Mouse (Mus musculus) R1 (cell line): ENCODE data around the gene Fam19a5.

Experiments
- DNase-seq: peaks from one replicate; pipeline ENCODE4 v3.0.0-alpha.2; 2018; ENCODE audit warnings: low read depth, low spot score

Gene Fam19a5

DNA sequence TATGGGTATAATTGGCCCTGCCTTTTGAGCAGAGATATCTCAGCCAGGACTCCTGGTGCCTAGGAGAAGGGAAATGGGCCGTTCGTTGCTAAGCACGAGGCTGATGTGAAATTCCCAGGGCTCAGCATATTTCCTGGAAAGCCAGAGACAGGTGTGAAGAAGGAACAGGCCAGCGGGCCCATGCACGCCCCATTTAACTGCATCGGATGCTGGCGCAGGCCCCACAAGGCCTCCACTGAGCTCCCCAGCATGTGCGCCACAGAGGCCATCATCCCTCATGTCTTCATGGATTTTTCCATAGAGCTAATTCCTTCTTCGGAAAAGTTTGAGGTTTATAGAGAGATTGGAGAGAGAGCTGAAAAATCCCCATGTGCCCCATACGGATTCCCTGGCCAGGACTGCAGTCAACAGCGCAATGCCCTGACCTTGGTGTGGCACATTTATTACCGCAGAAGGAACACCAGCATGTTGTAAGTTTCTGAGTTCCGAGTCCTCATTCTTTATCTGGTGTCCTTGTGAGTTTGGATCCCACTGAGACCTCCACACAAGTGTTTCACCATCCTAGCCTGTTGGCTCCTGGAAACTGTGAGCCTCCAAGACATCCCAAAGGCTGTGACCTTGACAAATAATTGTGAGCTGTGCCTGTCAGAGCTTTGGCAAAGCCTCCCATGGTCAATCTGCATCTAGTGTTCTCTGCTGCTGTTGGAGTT, 122.1 kb downstream of the Fam19a5 start:
- no peak for DNase-seq

DNA sequence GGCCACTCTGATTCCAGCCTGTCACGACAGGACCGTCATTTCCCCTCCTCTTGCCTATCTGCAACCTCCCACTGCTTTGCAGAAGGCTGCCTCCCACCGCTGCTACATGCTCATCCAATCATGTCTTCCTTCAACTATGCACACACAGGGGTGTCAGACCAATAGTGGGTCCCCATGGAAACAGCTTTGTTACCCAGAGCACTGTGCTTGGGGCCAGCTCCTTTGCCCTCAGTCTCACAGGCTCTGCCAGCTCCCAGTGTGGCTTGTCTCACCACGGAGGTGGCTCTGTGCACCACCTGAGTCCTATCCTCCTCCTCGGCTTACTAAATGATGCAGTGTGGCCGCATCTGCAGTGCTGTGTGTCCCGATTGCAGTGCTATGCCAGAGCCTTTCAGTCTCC, 123.3 kb downstream of the Fam19a5 start:
- DNase-seq: no peak

DNA sequence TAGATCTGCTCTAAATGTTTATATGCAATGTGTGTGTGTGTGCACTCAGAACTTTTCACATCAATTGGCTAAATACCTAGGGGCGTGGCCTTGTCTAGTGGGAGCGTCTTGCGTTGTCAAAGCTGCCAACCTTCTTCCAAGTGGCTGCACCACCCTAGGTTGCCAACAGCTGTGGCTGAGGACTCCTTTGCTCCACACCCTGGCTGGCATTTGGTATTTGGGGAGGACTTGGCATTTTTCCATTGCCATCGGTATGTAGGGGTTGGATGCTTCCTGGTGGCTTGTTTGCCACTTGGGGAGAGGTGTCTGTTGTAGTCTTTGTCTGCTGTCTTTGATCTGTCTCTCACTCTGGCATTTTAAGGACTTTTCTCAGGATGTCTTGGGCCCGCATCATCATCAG, 124.0 kb downstream of the Fam19a5 start:
- no peak for DNase-seq

DNA sequence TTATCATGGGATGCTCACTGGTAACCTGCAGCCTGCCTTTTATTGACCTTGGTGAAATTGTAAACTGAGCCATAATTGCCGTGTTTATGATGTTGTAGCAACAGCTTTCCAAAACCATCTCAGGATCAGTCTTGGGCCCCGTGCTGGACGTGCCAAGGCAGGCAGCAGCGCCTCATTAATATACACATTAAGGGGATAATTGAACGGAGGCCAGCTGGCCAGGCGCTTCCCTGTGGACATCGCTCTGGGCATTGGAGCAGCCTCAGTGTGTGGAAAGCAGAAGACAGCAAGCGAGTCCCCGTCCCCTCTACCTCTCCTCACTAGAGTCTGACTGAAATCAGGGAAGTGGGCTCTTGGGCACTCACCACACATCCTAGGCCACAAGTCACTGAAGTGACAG, 127.8 kb downstream of the Fam19a5 start:
- DNase-seq: no peak

- no peak for DNase-seq
Measured at GRCm38 (mm10) chr15:87678711-87679110, 134.6 kb downstream of the Fam19a5 start.

GRCm38 (mm10) chr15:87682410-87682809, 138.3 kb downstream of the Fam19a5 start:
- no peak for DNase-seq

GRCm38 (mm10) chr15:87686415-87687040, 142.4 kb downstream of the Fam19a5 start:
- DNase-seq: no peak

DNA sequence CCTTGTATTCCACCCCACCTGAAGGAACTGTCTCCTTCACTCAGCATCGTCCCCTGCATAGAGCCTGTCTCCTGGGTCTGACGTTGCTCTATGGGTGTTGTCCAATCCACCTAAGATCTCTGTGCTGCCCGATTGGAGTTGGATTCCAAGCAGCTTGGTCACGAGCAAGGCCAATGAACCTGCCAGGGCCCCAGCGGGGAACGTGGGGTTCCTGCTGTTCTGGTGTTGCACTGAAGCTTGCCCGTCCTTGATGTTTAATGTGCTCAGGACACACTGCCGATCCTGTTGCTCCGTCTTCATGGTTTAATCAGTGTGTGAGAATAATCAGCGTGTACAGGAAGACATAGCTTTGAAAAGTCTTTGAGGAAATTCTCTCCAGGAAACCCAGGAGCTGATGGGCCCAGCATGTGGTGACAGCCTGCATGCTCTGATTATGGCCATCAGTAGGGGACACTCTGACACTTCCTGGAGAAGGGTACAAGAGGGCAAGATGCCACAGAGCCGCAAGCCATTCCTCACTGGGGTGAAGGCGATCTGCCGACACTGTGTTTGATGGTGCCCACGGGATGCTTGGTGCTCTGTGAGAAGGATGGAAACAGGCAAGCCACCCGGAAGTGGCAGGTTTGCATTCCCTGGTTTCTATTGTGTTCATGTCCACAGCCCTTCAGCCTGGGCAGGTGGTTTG, 147.3 kb downstream of the Fam19a5 start:
- DNase-seq: no peak

DNA sequence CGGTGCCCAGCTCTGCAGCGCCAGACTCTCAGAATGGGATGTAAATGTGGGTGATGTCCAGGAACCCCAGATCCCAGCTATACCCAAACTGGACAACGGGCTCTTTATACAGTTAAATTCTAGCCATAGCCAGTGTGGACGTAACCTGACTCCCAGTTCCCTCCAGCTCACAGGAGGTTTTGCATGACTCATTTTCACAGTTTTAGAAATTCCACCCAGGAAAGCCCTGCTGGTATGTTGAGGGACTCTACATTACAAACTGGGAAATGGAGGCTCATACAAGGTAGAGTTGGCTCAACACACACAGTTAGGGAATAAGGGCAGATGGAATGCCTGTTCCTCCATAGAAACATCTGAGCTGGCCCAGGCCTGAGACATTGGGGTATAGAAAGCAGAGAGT, 147.9 kb downstream of the Fam19a5 start:
- DNase-seq: no peak

- DNase-seq: no peak
Measured at GRCm38 (mm10) chr15:87692394-87692793, 148.3 kb downstream of the Fam19a5 start.

DNA sequence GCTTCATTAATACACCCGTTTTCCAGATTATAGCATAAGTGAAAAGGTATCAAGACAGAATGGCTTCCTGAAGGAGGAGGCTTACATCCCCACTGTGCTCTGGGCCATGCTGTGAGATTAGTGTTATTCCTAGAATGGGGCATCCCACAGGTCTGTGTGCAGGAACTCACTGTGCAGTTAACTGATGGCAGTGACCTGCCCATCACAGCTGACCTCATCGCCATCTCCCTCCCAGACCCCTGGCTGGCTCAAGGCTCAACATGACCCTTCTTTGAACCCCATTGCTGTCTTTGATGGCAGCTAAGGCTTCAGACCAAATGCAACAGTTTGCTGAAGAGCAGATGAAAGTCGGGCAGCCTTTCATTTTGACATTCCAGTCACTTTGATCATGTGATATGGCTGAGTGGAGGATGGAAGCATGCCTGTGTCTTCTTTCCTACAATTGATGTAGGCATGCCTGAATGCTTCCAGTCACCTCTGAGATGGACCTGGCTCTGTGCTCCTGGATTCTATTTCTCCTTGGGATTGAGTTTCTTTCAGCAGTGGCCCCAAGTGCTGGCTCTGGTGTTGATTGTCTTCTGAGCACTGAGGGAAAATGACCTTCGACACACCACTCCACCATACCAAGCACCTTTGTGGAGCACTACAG, 148.9 kb downstream of the Fam19a5 start:
- no peak for DNase-seq

- no peak for DNase-seq
Measured at GRCm38 (mm10) chr15:87697433-87697996, 153.4 kb downstream of the Fam19a5 start.

- no peak for DNase-seq
Measured at GRCm38 (mm10) chr15:87698562-87699320, 154.6 kb downstream of the Fam19a5 start.

GRCm38 (mm10) chr15:87702821-87703220, 158.7 kb downstream of the Fam19a5 start:
- DNase-seq: no peak

DNA sequence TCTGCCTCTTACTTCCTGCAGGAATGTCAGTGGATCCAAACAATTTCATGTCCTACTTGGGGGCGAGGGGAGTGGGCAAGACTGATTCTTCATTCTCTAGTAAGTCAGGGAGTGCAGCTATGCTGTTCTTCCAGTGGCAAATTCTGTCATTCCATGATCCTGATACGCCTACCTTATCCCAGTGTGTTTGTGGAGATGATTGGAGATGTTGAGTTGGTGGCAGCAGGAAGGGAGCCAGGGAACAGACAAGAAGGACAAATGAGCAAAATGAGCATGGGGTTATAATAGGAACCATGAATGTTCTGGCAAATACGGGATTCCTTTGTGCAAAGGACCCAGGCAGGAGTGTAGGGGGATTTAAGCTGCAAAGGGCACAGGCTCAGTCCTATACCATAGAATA, 159.2 kb downstream of the Fam19a5 start:
- no peak for DNase-seq

DNA sequence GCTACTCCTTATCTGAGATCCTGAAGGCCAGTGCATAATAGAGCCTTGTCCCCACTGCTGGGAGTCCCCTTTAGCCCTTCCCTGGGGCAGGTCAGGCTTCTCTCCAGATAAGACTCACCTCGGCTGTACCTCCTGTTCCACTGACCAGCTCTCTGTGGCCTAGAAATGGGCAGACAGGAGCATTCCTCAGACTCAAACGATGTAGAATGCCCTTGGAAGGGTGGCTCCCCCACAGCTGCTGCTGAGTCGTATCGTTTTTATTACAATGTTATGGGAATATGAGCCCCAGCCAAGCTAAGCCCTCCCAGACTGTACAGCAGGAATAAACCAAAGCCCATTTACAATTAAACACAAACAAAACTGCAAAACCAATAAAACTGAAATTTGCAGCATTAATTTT, 167.7 kb downstream of the Fam19a5 start:
- no peak for DNase-seq

GRCm38 (mm10) chr15:87712221-87712620, 168.1 kb downstream of the Fam19a5 start:
- no peak for DNase-seq

DNA sequence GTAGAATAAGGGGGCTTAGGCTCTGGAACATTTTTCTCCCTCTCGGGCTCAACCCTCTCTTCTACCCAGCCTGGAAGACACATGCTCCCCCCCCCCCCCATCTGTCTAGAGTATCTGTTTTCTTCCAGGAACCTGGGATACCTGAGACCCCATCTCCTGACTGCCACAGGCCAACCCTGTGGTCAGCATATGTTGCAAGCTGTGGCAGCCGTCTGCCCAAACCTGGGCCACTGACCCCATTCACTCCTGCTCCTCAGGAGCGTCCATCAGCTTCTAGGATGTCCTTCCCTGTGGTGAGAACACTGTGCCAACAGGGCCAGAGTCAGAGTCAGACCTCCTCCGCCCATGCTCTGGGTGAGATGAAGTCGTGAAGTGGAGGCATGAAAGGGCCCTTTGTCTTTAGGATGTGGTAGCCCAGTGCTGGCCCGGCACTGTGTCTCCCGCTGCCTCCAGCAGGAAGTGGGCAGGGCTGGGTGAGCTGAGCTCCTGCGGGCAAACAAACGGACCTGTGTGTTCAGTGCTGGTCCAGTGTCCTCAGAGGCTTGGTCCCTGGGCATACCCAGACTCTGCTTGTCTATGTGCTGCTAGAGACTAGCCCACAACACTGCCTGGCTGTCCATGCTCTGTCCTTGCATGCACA, 171.1 kb downstream of the Fam19a5 start:
- no peak for DNase-seq

DNA sequence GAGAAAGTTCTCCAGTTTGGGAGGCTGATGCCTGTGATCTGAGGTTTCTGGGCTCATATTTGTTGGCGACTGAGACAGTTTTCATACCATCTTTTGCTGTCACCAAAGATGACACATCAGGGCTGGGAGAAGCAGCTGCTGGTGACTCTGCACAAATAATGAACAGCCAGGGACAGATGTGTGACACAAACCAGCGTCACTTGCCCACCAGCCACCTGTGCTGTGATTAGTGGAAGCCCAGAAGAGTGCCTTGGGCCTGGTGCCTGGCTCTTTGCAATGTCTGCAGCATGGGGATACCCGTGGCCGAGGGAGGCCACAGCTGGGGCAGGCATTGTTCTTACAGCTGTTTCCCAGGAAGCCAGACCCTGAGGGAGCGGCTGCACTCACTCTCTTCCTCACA, 173.0 kb downstream of the Fam19a5 start:
- no peak for DNase-seq

DNA sequence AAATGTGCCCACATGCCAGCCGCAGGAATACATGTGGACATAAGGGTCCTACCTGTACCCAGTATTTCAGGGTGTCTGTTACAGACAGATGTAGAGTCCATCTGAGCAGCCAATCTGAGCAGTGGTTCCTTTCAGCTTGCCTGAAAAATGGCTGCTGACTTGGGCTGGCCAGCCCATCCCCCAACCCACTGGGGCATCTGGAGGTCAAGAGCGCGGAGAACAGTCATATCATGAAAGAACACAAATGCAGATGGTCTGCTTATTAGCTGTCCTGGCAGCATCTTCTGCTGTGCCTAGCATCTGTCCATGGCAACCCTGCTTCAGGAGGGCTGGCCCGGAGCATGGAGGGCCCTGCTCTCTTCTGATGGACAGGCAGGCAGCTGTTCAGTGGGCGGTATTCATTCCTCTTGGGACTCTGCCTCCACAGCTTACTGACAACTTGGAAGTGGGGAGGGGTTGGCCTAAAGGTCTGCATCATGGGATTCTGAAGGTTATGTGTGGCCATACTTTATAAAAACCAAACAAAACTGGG, 179.4 kb downstream of the Fam19a5 start:
- DNase-seq: no peak
